Mouse (Mus musculus): Measurements from ENCODE around the gene Il1f9.
A peak's percentile ranks its signal among the peaks of the same experiment; 100 is the strongest.
"Not testable (repeated sequence)": the region's sequence is repeated elsewhere in the genome, so short reads cannot be mapped to it uniquely, and the experiment has no call there.

Gene Il1f9

DNA sequence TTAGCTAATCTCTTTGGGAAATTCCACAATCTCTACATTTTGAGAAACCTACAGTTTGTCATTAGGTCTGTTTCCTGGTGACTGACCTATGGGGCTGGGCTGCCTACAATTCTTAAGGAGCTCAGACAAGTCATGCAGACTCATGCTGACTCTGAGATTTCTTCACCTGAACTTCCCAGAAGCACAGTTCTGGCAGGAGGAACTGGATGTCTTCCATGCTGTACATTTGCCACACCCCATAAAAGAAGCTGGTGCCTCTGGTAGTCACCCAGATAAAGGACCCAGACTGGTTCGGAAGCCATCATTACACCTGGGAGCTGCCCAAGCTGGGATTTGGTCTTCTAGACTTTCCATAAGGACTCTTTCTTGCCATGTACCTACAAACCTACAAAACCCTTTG is at the start of gene Il1f9:
Il1f9 (plus strand) TSS at position 301 of the 400 bp plus-strand sequence.
- DNase-seq (ENCODE audit: low spot score in 2 of 2), result no peak

DNA sequence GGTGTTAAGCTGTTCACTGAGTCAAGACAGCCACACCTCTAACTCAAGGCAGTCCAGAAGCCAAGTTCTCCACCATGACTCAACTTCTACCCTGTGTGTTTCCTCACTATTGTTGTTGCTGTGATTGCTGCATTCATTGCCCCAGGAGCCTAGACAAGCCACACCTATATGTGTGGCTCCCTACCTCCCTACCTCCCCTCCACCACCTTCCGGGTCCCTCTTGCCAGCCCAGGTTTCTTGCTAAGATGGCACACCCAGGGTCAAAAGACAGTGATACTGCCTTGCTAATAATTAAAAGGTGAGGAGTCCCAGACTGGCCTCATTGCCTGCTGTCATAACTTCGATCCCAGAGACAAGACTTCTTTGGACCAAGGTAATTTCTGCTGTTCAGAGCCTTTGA is 33.4 kb upstream of the Il1f9 start, which contains the start of gene Il1f8:
Il1f8 (plus strand) TSS at position 301 of the 400 bp plus-strand sequence.
- no peak for DNase-seq (ENCODE audit: low spot score in 2 of 2)

DNA sequence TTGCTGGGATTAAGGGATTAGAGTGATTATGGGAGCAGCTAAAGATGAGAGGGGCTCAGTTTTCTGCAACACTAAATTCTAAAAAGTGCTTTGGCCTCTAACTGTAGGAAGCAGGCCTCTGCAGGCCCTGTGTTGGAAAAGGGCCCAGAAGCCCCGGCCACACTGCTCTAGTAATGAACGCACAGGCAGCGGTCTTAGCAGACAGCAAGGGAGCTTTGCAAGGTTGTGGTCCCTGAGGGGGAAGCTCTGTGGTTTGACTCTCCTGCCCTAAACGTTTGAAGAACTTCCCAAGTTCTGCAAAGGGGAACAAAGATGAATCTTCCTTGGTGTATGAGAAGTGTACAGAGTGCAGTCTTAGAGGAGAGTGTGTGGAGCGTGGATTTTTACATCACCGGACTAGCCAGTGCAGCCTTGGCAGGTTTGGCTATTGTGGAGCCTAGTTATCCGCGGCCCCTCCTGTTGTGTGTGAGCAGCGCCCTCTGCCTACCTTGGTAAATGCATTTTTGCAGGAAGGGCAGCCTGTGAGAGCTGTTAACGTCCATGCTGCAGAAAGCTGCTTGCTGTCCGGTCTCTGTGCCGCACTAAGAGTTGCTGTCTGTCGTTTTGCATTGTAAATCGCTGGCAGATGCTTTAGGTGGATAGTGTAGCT is 4.5 kb upstream of the Il1f9 start:
- DNase-seq (ENCODE audit: low spot score in 2 of 2), result peak; percentile 56 to 66

DNA sequence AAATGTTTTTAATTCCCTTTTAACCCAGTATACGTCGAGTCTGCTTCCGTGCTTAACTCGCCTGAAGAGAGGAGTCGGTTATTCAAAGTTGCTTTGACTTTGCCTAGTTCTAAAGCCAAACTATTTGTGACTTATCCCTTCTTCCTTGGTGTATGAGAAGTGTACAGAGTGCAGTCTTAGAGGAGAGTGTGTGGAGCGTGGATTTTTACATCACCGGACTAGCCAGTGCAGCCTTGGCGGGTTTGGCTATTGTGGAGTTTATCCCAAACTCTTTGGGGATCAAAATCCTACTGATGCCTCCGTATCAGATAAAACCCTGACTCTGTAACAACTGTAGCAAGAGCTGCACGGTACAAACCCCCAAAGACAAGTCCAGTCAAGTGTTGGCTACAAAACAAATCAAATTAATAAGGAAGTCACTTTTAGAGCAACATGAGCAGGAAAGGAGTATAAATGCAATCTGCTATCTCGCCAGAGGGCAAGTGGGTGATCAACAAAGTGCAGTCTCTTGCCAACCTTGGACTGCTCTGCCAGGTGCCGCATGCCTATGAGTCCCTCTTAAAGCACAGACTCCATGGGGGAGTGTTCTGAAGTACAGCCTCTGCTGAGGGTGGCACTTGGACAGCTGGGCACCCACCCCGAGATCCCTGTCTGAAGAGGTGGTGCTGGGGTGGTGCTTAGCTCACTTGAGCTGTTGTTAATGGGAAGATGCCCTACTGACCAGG is 3.7 kb upstream of the Il1f9 start:
- not testable (repeated sequence) for DNase-seq (ENCODE audit: low spot score in 2 of 2)

DNA sequence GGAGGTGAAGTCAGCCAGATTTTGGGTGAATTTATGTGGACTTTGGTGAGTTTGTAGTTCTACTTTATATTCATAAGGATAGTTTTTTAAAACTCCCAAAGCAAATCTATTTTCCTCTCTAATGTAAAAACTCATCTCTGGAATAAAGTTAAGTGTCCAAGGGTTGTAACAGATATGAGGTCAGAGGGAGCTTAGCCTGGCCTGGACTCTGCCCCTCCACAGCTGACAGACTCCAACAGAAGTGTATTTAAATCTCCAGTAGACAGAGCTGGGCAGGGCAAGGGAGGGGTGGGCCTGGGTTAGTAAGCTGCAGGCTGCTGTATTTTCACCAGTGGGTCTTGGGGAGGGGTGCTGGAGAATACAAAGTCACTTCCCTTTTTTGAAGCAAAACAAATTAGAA is 2.2 kb upstream of the Il1f9 start:
- DNase-seq (ENCODE audit: low spot score in 2 of 2), result not testable (repeated sequence)

DNA sequence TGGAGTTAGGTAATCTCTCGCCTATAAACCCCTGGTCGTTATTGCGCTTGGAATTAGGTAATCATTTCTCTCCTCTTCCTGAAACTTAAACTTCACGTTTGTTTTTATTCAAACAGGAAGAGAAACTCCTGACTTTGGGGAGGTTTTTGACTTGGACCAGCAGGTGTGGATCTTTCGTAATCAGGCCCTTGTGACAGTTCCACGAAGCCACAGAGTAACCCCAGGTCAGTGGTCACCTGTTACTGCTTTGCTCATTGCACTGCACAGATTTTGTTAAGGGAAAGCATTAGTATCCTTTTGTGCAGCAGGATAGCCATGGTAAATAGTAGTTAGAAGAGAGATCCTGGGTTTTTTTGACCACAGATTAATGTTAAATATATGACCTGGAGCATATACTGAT is 1.3 kb downstream of the Il1f9 start:
- no peak for DNase-seq (ENCODE audit: low spot score in 2 of 2)

DNA sequence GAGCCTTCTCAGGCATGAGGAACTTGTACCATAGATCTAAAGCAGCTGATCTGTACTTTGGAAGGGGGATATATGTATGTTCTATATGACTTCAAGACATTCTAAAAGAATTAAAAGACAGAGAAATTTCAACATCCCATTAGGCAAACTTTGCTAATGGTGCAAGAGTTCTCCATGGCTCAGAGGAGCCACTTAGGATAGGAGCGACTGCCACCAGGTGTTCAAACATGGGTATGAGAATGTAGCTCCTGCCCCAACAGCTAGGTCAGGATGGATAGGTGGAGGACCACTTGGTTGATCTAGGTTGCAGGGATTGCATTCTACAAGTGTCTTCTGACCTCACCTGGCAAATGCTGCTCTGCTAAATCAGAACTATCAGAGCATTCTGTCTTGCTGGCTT is 1.9 kb downstream of the Il1f9 start:
- no peak for DNase-seq (ENCODE audit: low spot score in 2 of 2)

DNA sequence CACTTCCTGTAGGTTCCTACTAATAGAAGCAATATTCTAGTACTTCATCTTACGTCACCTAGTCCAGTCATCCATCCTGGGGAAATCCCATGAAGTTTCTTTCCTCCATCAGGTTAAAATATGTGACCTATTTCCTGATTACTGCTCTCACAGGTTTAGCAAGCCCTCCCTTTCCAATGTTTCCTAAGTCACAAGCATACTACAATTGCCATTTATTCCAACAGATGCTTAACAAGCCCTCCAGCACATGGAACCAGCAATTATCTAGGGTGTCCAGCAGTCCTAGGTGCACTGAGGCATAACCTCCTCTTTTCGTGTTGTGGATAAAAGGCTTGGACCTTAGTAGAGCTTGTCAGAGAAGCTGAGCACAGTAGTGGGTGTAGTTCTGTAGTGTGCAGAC is 28.8 kb downstream of the Il1f9 start, which contains the start of gene Il1f6:
Il1f6 (plus strand) TSS at position 301 of the 400 bp plus-strand sequence.
- no peak for DNase-seq (ENCODE audit: low spot score in 2 of 2)

DNA sequence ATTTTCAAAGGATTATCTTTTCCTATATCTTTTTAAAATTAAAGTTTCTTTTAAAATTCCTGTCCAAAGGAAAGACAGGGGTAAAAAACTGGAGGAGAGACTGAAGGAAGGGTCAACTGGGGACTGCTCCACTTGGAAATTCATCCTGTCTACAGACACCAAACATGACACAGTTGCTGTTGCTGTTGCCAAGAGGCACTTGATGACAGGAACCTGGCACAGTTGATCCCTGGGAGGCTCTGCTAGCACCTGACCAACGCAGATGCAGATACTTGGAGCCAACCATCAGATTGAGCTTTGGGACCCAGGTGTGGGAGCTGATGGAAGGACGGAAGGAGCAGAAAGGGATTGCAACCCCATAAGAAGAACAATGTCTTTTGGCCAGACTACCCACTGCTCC is 40.9 kb downstream of the Il1f9 start:
- DNase-seq (ENCODE audit: low spot score in 2 of 2), result no peak

Measured in right cerebral cortex, postnatal 10 days (tissue).